Mouse (Mus musculus) MEL (cell line): ENCODE data around the gene Kif26b. TPM values are rescaled to one million over a fixed set of nuclear protein-coding genes. Genes with fewer than 3 reads are reported as not detected.

ENCODE experiments used
- DNase-seq: peaks from one replicate; pipeline ENCODE4 v3.0.0; 2011; ENCODE audit warnings: low read depth, low spot score
- H3K27ac ChIP-seq: 2 replicates; pipeline ENCODE4 v1.5.1; 2012; ENCODE audit warnings: low read depth, mild to moderate bottlenecking, control low read depth, low read length, moderate library complexity; ENCODE audit not compliant: control insufficient read depth
- H3K27me3 ChIP-seq, 2 experiments: fragments of 150-350 bp in 1 of 2; sonication (generic) in 1 of 2; 2 replicates each; pipeline ENCODE4 v1.6.1; 2012; ENCODE audit warnings: low read length in 2 of 2, mild to moderate bottlenecking in 2 of 2, improper control_type of control experiment in 1 of 2, moderate library complexity in 1 of 2; ENCODE audit not compliant: insufficient read depth in 2 of 2, control insufficient read depth in 1 of 2
- H3K36me3 ChIP-seq, 2 experiments: 2 replicates each; pipeline ENCODE4 v1.6.1; 2012 to 2014; ENCODE audit warnings: low read length in 2 of 2, improper control_type of control experiment in 1 of 2, inconsistent platforms in 1 of 2, mild to moderate bottlenecking in 1 of 2; ENCODE audit not compliant: insufficient read depth in 2 of 2, control insufficient read depth in 1 of 2
- H3K4me1 ChIP-seq, 2 experiments: fragments of 150-350 bp in 1 of 2; sonication (generic) in 1 of 2; 2 replicates each; pipeline ENCODE4 v1.6.1; 2012; ENCODE audit warnings: low read length in 2 of 2, improper control_type of control experiment in 1 of 2, mild to moderate bottlenecking in 1 of 2; ENCODE audit not compliant: insufficient read depth in 2 of 2, control insufficient read depth in 1 of 2
- H3K4me3 ChIP-seq, 2 experiments: fragments of 150-350 bp in 1 of 2; sonication (generic) in 1 of 2; 2 replicates each; pipeline ENCODE4 v1.5.1; 2012; ENCODE audit warnings: low read depth in 2 of 2, low read length in 2 of 2, mild to moderate bottlenecking in 2 of 2, moderate library complexity in 2 of 2, control low read depth in 1 of 2, improper control_type of control experiment in 1 of 2; ENCODE audit not compliant: control insufficient read depth in 1 of 2, insufficient read depth in 1 of 2
- H3K79me2 ChIP-seq: 2 replicates; pipeline ENCODE4 v1.6.1; 2012; ENCODE audit warnings: mild to moderate bottlenecking, low read length, moderate library complexity; ENCODE audit not compliant: control insufficient read depth, poor library complexity, insufficient read depth
- H3K9ac ChIP-seq: 2 replicates; pipeline ENCODE4 v1.6.1; 2012; ENCODE audit warnings: low read depth, mild to moderate bottlenecking, control low read depth, low read length, moderate library complexity; ENCODE audit not compliant: control insufficient read depth, poor library complexity, severe bottlenecking
- H3K9me3 ChIP-seq: fragments of 150-350 bp; sonication (generic); replicated peaks from 2 replicates; pipeline ENCODE4 v1.6.1; 2012; ENCODE audit warnings: mild to moderate bottlenecking, low read length, improper control_type of control experiment, moderate library complexity; ENCODE audit not compliant: insufficient read depth
- CHD1 ChIP-seq: IDR thresholded peaks from 2 replicates; pipeline ENCODE4 v1.6.1; 2012; ENCODE audit warnings: low read depth, mild to moderate bottlenecking, inconsistent platforms, low read length, improper control_type of control experiment
- ELF1 ChIP-seq: IDR thresholded peaks from 2 replicates; pipeline ENCODE4 v1.6.1; 2014; ENCODE audit warnings: low read depth, mild to moderate bottlenecking, inconsistent platforms, low read length, improper control_type of control experiment, moderate library complexity
- ETS1 ChIP-seq: IDR thresholded peaks from 2 replicates; pipeline ENCODE4 v1.6.1; 2012; ENCODE audit warnings: low read depth, mild to moderate bottlenecking, inconsistent platforms, low read length, improper control_type of control experiment, moderate library complexity
- HCFC1 ChIP-seq: IDR thresholded peaks from 2 replicates; pipeline ENCODE4 v1.6.1; 2012; ENCODE audit warnings: low read depth, mild to moderate bottlenecking, inconsistent platforms, low read length, improper control_type of control experiment, moderate library complexity
- MAX ChIP-seq: IDR thresholded peaks from 2 replicates; pipeline ENCODE4 v1.6.1; 2011; ENCODE audit warnings: low read length, improper control_type of control experiment
- MEF2A ChIP-seq: IDR thresholded peaks from 2 replicates; pipeline ENCODE4 v1.6.1; 2014; ENCODE audit warnings: low read depth, mild to moderate bottlenecking, inconsistent platforms, low read length, improper control_type of control experiment; ENCODE audit not compliant: poor library complexity, insufficient replicate concordance, severe bottlenecking; ENCODE audit errors: extremely low read depth
- MYB ChIP-seq: IDR thresholded peaks from 2 replicates; pipeline ENCODE4 v1.6.1; 2011; ENCODE audit warnings: mild to moderate bottlenecking, low read depth, low read length, improper control_type of control experiment
- POLR2AphosphoS2 ChIP-seq: IDR thresholded peaks from 2 replicates; pipeline ENCODE4 v1.6.1; 2011; ENCODE audit warnings: low read length, improper control_type of control experiment
- RCOR1 ChIP-seq: IDR thresholded peaks from 2 replicates; pipeline ENCODE4 v1.6.1; 2012; ENCODE audit warnings: low read depth, mild to moderate bottlenecking, inconsistent platforms, low read length, improper control_type of control experiment
- SMC3 ChIP-seq: IDR thresholded peaks from 2 replicates; pipeline ENCODE4 v1.6.1; 2011; ENCODE audit warnings: low read depth, low read length, improper control_type of control experiment
- TBP ChIP-seq: IDR thresholded peaks from 2 replicates; pipeline ENCODE4 v1.8.0; 2011; ENCODE audit warnings: low read depth, low read length, improper control_type of control experiment
- USF2 ChIP-seq, 2 experiments: IDR thresholded peaks; 2 replicates each; pipeline ENCODE4 v1.6.1; 2011 to 2012; ENCODE audit warnings: improper control_type of control experiment in 2 of 2, low read length in 2 of 2, borderline replicate concordance in 1 of 2, inconsistent platforms in 1 of 2, low read depth in 1 of 2, mild to moderate bottlenecking in 1 of 2; ENCODE audit not compliant: insufficient read depth in 1 of 2
- ZC3H11A ChIP-seq: IDR thresholded peaks from 2 replicates; pipeline ENCODE4 v1.6.1; 2012; ENCODE audit warnings: low read depth, mild to moderate bottlenecking, inconsistent platforms, low read length, improper control_type of control experiment
- ZKSCAN1 ChIP-seq: IDR thresholded peaks from 2 replicates; pipeline ENCODE4 v1.6.1; 2012; ENCODE audit warnings: low read depth, mild to moderate bottlenecking, inconsistent platforms, low read length, improper control_type of control experiment, moderate library complexity
- polyA plus RNA-seq, 2 experiments: library from polyadenylated mRNA; stranded (reverse) in 1 of 2; unstranded in 1 of 2; fragments of >175 nt in 1 of 2; fragments of >200 nt in 1 of 2; gene quantifications; 2 replicates each; pipeline versions ENCODE4 v1.2.1 to v1.2.4; 2012; ENCODE audit warnings: low replicate concordance in 2 of 2, low read depth in 1 of 2; ENCODE audit not compliant: insufficient read length in 2 of 2, insufficient read depth in 1 of 2, missing spikeins in 1 of 2
- total RNA-seq: library from RNA; depleted of rRNA; stranded (reverse); fragments of 300-350 nt; gene quantifications from 2 replicates; pipeline ENCODE4 v1.2.3, GENCODE M21; 2012

The Kif26b gene
- total and polyA plus RNA-seq, 3 experiments = 0.08 to 0.50 TPM; not detected in 1

- Histone ChIP-seq H3K9ac (no peak overlapping the region), H3K4me3 (no peak overlapping the region), H3K27me3 (no peaks in the 10 kb centered on the region), H3K79me2 (no peaks in the 10 kb centered on the region), H3K4me1 (no peaks in the 10 kb centered on the region), H3K27ac (no peak overlapping the region), H3K36me3 (no peaks in the 10 kb centered on the region), H3K9me3 (no peaks in the 10 kb centered on the region)
- no peak for DNase-seq
- TF ChIP-seq RCOR1 (no peak), MEF2A (no peak), MYB (no peak), HCFC1 (no peak), SMC3 (no peak), ZC3H11A (no peak), MAX (no peak)
Measured at GRCm38 (mm10) chr1:178820079-178820478, 291.2 kb downstream of the Kif26b start.

GRCm38 (mm10) chr1:178820556-178821435, 291.9 kb downstream of the Kif26b start:
- H3K4me1 ChIP-seq = no peaks in the 10 kb centered on the region
- no peak overlapping the region for H3K27ac ChIP-seq
- H3K9me3 ChIP-seq = no peaks in the 10 kb centered on the region
- TF ChIP-seq ETS1 (no peak), ELF1 (no peak), USF2 (IDR thresholded peaks at IDR 0.05; ENCODE audit: borderline replicate concordance in 1 of 2, insufficient read depth in 1 of 2, low read depth in 1 of 2, low read length in 2 of 2) (no peak), MYB (no peak), MAX (no peak), SMC3 (no peak), MEF2A (no peak), POLR2AphosphoS2 (no peak), ZKSCAN1 (no peak), CHD1 (no peak), TBP (no peak)
- H3K27me3 ChIP-seq = no peaks in the 10 kb centered on the region
- H3K36me3 ChIP-seq = no peaks in the 10 kb centered on the region
- no peaks in the 10 kb centered on the region for H3K79me2 ChIP-seq
- H3K9ac ChIP-seq = no peak overlapping the region
- no peak overlapping the region for H3K4me3 ChIP-seq
- DNase-seq = no peak
